Mouse (Mus musculus): Measurements from ENCODE around the gene Fam20c. TPM values are rescaled to one million over a fixed set of nuclear protein-coding genes. Genes with fewer than 3 reads are reported as not detected.

Gene Fam20c
- polyA plus RNA-seq, 1 experiment from 2014 or later, result 5.2 TPM

- Histone ChIP-seq H3K9me3 (no peaks in the 10 kb centered on the region), H3K9ac (no peak overlapping the region), H3K4me2 (no peak overlapping the region), H3K36me3 (no peaks in the 10 kb centered on the region), H3K27me3 (replicated peaks) (no peaks in the 10 kb centered on the region), H3K4me3 (no peak overlapping the region), H3K27ac (replicated peaks) (no peak overlapping the region), H3K4me1 (peaks cover 42% of the 10 kb centered on the region)
- WGBS, result 85% methylated on average over 8 of the region's 8 CpGs
- ATAC-seq (ENCODE audit: extremely low read depth, insufficient number of reproducible peaks, low FRiP score, low TSS enrichment), result no peak
Measured at GRCm38 (mm10) chr5:138735201-138735757, 19.0 kb upstream of the Fam20c start.

- Histone ChIP-seq H3K4me2 (no peak overlapping the region), H3K9me3 (no peaks in the 10 kb centered on the region), H3K27me3 (replicated peaks) (no peaks in the 10 kb centered on the region), H3K27ac (replicated peaks) (no peak overlapping the region), H3K4me3 (no peak overlapping the region), H3K36me3 (no peaks in the 10 kb centered on the region), H3K4me1 (peaks cover 26% of the 10 kb centered on the region), H3K9ac (no peak overlapping the region)
- WGBS, result 67% methylated on average over 3 of the region's 3 CpGs
- no peak for ATAC-seq (ENCODE audit: extremely low read depth, insufficient number of reproducible peaks, low FRiP score, low TSS enrichment)
Measured at GRCm38 (mm10) chr5:138740150-138740549, 14.2 kb upstream of the Fam20c start.

GRCm38 (mm10) chr5:138741516-138741915 is 12.8 kb upstream of the Fam20c start:
- no peak overlapping the region for H3K9ac ChIP-seq
- 69% methylated on average over 5 of the region's 5 CpGs for WGBS
- H3K27me3 ChIP-seq (replicated peaks), result no peaks in the 10 kb centered on the region
- peaks cover 20% of the 10 kb centered on the region for H3K4me1 ChIP-seq
- no peak overlapping the region for H3K4me3 ChIP-seq
- H3K9me3 ChIP-seq, result no peaks in the 10 kb centered on the region
- H3K27ac ChIP-seq (replicated peaks), result no peak overlapping the region
- ATAC-seq (ENCODE audit: extremely low read depth, insufficient number of reproducible peaks, low FRiP score, low TSS enrichment), result no peak
- no peak overlapping the region for H3K4me2 ChIP-seq
- no peaks in the 10 kb centered on the region for H3K36me3 ChIP-seq

GRCm38 (mm10) chr5:138742281-138742680 is 12.0 kb upstream of the Fam20c start:
- H3K9ac ChIP-seq, result no peak overlapping the region
- no peaks in the 10 kb centered on the region for H3K27me3 ChIP-seq (replicated peaks)
- WGBS, result 61% methylated on average over 5 of the region's 5 CpGs
- H3K4me3 ChIP-seq, result no peak overlapping the region
- H3K9me3 ChIP-seq, result no peaks in the 10 kb centered on the region
- no peak overlapping the region for H3K4me2 ChIP-seq
- no peak for ATAC-seq (ENCODE audit: extremely low read depth, insufficient number of reproducible peaks, low FRiP score, low TSS enrichment)
- no peak overlapping the region for H3K27ac ChIP-seq (replicated peaks)
- H3K4me1 ChIP-seq, result peaks cover 20% of the 10 kb centered on the region
- no peaks in the 10 kb centered on the region for H3K36me3 ChIP-seq

- no peaks in the 10 kb centered on the region for H3K9me3 ChIP-seq
- H3K36me3 ChIP-seq, result no peaks in the 10 kb centered on the region
- no peak overlapping the region for H3K4me2 ChIP-seq
- 22% methylated on average over 2 of the region's 2 CpGs for WGBS
- H3K27me3 ChIP-seq (replicated peaks), result 0 out of 2 replicates have a peak, but pooled peaks cover 5% of the 10 kb centered on the region
- no peak overlapping the region for H3K27ac ChIP-seq (replicated peaks)
- ATAC-seq (ENCODE audit: extremely low read depth, insufficient number of reproducible peaks, low FRiP score, low TSS enrichment), result no peak
- no peak overlapping the region for H3K4me3 ChIP-seq
- H3K9ac ChIP-seq, result peak overlapping the region; percentile 42; the same call in 1 of the 2 replicates
- H3K4me1 ChIP-seq, result peaks cover 14% of the 10 kb centered on the region
Measured at GRCm38 (mm10) chr5:138743631-138744030, 10.7 kb upstream of the Fam20c start.

- peaks cover 14% of the 10 kb centered on the region for H3K4me1 ChIP-seq
- WGBS, result 84% methylated on average over 5 of the region's 5 CpGs
Measured at GRCm38 (mm10) chr5:138745378-138746099, 8.8 kb upstream of the Fam20c start.

GRCm38 (mm10) chr5:138753269-138753668 is 1.0 kb upstream of the Fam20c start:
- Histone ChIP-seq H3K4me2 (peak overlapping the region; percentile 94), H3K9me3 (no peaks in the 10 kb centered on the region), H3K9ac (peak overlapping the region; percentile 85), H3K27me3 (replicated peaks) (peaks cover 59% of the 10 kb centered on the region), H3K4me1 (peaks cover 31% of the 10 kb centered on the region), H3K4me3 (peak overlapping the region; percentile 69; the same call in 1 of the 2 replicates), H3K27ac (replicated peaks) (no peak overlapping the region), H3K36me3 (peaks cover 2% of the 10 kb centered on the region; the same call in 1 of the 2 replicates)
- WGBS, result 65% methylated on average over 4 of the region's 4 CpGs
- no peak for ATAC-seq (ENCODE audit: extremely low read depth, insufficient number of reproducible peaks, low FRiP score, low TSS enrichment)

More at GRCm38 (mm10) chr5:138745378-138746099, 8.8 kb upstream of the Fam20c start:
- Histone ChIP-seq H3K9ac (no peak overlapping the region), H3K36me3 (no peaks in the 10 kb centered on the region), H3K9me3 (no peaks in the 10 kb centered on the region), H3K4me2 (no peak overlapping the region), H3K27ac (replicated peaks) (no peak overlapping the region), H3K27me3 (replicated peaks) (0 out of 2 replicates have a peak, but pooled peaks cover 9% of the 10 kb centered on the region), H3K4me3 (no peak overlapping the region)
- no peak for ATAC-seq (ENCODE audit: extremely low read depth, insufficient number of reproducible peaks, low FRiP score, low TSS enrichment)

GRCm38 (mm10) chr5:138753946-138754302 is 390 bp upstream of the Fam20c start:
- Histone ChIP-seq H3K27ac (replicated peaks) (peak overlapping the region; percentile 75), H3K27me3 (replicated peaks) (peaks cover 63% of the 10 kb centered on the region), H3K9me3 (no peaks in the 10 kb centered on the region)

GRCm38 (mm10) chr5:138755121-138755452 is 773 bp downstream of the Fam20c start:
- Histone ChIP-seq H3K27ac (replicated peaks) (no peak overlapping the region), H3K9me3 (no peaks in the 10 kb centered on the region), H3K27me3 (replicated peaks) (peaks cover 62% of the 10 kb centered on the region), H3K4me3 (peak overlapping the region; percentile 69), H3K9ac (peak overlapping the region; percentile 85), H3K36me3 (peaks cover 13% of the 10 kb centered on the region; the same call in 1 of the 2 replicates), H3K4me1 (peaks cover 31% of the 10 kb centered on the region), H3K4me2 (peak overlapping the region; percentile 94)
- ATAC-seq (ENCODE audit: extremely low read depth, insufficient number of reproducible peaks, low FRiP score, low TSS enrichment), result peak; percentile 2; the same call in 1 of the 2 replicates
- under 1% methylated on average over 34 of the region's 34 CpGs for WGBS

More at GRCm38 (mm10) chr5:138753946-138754302, 390 bp upstream of the Fam20c start:
- Histone ChIP-seq H3K4me1 (peaks cover 31% of the 10 kb centered on the region), H3K4me2 (peak overlapping the region; percentile 94), H3K4me3 (peak overlapping the region; percentile 69), H3K9ac (peak overlapping the region; percentile 85), H3K36me3 (peaks cover 6% of the 10 kb centered on the region; the same call in 1 of the 2 replicates)
- ATAC-seq (ENCODE audit: extremely low read depth, insufficient number of reproducible peaks, low FRiP score, low TSS enrichment), result no peak
- 9% methylated on average over 9 of the region's 9 CpGs for WGBS

GRCm38 (mm10) chr5:138755453-138756301 is 1.4 kb downstream of the Fam20c start:
- H3K9me3 ChIP-seq, result no peaks in the 10 kb centered on the region
- ATAC-seq (ENCODE audit: extremely low read depth, insufficient number of reproducible peaks, low FRiP score, low TSS enrichment), result no peak
- H3K4me1 ChIP-seq, result peaks cover 31% of the 10 kb centered on the region
- H3K4me2 ChIP-seq, result peak overlapping the region; percentile 94
- H3K27me3 ChIP-seq (replicated peaks), result peaks cover 59% of the 10 kb centered on the region
- peak overlapping the region; percentile 85 for H3K9ac ChIP-seq
- no peak overlapping the region for H3K27ac ChIP-seq (replicated peaks)
- 2% methylated on average over 61 of the region's 61 CpGs for whole genome bisulfite sequencing
- peak overlapping the region; percentile 69 for H3K4me3 ChIP-seq
- H3K36me3 ChIP-seq, result peaks cover 17% of the 10 kb centered on the region; the same call in 1 of the 2 replicates
